Mouse (Mus musculus): ENCODE data around the gene Pltp.
A peak's percentile ranks its signal among the peaks of the same experiment; 100 is the strongest.
"Not testable (repeated sequence)": the region's sequence is repeated elsewhere in the genome, so short reads cannot be mapped to it uniquely, and the experiment has no call there.

Gene Pltp

DNA sequence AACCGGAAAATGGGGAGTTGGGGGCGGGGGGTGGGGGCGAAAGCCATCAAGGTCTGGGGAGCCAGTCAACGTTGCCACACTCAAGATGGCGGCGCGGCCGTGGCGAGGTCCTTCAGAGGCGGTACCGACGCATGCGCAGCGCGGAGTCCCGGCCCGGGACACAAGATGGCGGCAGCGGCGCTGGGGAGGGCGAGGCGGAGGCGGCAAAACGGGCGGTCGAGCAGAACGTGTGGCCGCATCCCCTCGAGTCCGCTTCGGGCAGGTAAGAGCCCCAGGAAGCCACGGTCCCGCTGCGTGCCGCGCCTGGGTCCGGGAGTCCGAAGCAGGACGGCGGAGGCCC lies 21.7 kb upstream of the Pltp start, which contains the start of gene Pcif1:
Gene Pcif1 (plus strand): TSS at position 77 of the 340 bp plus-strand sequence.
- DNase-seq (ENCODE audit: low read depth, low spot score), result peak; percentile 82

DNA sequence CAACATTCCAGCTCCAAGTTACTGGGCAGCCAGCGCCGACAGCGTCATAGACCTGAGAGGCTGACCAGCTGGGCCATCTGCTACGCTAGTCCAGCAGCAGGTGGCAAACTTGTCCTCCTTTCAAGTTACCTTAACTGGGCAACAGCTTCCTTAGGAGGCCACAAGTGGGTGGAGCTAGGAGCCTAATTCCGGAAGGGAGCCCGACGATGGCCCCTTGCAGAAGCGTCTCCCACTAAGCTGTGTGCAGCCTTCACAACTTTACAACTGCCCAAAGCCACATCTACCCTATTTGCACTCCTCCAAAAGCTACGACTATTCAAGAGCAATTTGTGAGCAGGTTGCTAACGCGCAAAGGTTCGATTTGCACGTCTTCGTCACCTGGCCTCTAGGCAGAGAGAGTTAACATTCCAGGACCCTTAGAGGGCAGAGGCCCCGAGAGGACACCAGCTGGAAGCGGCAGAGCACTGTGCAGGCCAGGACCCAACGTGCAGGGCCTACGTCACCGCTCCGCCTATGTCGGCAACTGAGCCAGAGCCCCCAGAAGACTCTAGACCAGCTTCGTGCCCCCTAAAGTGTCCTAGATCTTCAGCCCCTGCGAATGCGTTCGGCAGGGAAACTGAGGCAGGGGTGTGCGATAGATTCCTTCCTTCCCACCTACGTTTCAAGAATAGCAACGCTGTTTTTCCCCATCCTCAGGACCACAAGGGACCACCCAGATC lies 21.2 kb upstream of the Pltp start:
- DNase-seq (ENCODE audit: low read depth, low spot score), result peak; percentile 64

DNA sequence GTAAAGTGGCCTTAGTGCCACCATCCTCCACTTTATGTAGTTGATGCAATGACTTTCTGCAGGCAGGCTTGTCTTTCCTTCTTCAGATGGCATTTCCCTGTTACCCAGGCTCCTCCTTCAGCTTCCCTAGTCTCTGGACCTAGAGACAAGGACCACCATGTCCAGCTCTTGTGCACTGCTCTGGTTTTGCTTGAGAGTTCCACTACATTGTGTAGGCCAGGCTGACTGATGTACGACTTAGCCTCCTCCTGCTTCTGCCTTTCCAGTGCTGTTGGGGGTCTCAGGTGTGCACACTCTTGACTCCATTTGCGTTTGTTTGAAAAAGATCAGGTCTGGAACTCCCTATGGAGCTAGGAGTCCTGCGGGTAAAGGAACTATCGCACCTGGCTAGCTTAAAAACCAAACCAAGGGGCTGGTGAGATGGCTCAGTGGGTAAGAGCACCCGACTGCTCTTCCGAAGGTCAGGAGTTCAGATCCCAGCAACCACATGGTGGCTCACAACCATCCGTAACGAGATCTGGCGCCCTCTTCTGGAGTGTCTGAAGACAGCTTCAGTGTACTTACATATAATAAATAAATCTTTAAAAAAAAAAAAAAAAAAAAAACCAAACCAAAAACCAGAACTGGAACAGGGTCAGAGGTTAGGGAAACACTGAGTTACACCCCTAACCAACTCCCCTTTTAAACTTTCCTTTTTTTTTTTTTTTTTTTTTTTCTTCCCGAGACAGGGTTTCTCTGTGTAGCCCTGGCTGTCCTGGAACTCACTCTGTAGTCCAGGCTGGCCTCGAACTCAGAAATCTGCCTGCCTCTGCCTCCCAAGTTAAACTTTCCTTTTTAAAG lies 20.1 kb upstream of the Pltp start:
- DNase-seq (ENCODE audit: low read depth, low spot score), result not testable (repeated sequence)

DNA sequence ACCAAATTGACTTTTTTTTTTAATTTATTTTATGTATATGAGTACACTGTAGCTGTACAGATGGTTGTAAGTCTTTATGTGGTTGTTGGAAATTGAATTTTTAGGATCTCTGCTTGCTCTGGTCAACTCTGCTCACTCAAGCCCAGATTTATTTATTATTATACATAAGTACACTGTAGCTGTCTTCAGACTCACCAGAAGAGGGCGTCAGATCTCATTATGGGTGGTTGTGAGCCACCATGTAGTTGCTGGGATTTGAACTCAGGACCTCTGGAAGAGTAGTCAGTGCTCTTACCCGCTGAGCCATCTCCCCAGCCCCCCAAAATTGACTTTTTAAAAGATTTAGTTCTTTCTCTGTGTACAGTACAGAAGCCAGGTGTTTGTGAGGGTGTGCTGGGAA lies 18.1 kb upstream of the Pltp start:
- not testable (repeated sequence) for DNase-seq (ENCODE audit: low read depth, low spot score)

DNA sequence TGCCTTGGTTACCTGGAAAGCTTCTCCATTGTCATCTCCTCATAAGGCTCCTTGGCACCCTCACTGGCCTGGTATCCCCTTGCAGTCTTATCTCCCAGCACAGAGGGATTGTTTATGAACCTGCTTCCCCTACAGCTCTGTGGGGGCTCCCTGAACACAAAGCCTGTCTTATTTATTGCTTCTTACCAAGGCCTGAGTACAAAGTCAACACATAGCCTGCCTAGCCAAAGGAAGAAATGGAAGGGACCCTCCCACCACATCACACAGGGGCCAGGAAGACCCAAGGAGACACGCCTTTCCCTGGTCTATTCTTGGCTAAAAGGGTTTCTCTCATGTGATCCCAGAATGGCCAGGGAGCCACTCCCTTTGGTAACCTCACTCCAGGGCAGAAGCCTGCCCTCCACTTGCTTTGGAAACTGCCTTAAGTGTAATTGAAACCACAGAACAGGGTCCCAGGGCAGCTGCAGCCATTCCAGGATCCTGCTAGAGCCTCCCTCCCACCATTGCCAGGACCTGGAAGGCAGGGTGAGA lies 16.8 kb upstream of the Pltp start:
- no peak for DNase-seq (ENCODE audit: low read depth, low spot score)

DNA sequence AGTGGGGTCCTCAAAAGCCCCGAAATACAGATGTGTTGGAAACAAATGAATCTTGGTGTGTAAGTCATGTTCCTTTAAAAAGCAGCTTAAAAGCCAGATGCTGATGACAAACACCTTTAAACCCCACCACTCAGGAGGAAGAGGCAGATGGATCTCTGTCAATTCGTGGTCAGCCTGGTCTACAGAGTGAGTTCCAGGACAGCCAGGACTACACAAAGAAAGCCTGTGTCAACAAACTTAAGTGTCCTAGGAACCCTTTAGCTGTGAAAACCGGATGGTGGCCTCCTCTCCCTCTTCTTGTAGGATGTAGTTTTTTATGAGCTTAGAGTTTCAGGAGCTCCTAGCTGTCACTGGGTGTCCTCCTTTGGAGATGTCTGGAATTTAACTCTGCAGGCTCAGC lies 16.1 kb upstream of the Pltp start:
- DNase-seq (ENCODE audit: low read depth, low spot score), result no peak

DNA sequence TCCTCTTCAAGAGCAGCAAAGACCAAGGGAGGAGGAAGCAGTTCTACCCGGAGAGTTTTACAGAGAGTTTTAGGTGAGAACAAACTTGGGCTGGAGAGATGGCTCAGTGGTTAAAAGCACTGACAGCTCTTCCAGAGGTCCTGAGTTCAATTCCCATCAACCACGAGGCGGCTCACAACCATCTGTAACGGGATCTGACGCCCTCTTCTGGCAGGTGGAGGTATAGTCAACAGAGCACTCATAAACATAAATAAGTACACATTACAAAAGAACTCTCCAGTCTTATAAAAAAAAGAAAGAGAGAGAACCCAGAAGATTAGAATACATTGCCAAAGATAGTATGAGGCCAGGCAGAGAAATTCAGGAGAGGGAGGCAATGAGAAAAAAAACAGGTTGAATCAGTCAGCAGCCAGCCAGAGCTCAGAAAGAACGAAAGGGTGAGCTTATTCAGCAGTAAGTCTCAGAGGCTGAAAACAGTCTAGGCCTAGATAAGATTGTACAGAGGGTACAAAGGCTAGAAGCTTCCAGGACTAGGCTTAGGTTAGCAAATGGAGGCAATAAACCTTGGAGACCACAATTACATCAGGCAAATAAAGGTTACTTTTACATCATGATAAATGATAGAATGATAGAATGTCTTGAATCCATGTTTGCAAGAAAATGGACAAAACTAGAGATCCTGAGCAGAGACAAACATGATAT lies 14.2 kb upstream of the Pltp start:
- DNase-seq (ENCODE audit: low read depth, low spot score), result no peak

DNA sequence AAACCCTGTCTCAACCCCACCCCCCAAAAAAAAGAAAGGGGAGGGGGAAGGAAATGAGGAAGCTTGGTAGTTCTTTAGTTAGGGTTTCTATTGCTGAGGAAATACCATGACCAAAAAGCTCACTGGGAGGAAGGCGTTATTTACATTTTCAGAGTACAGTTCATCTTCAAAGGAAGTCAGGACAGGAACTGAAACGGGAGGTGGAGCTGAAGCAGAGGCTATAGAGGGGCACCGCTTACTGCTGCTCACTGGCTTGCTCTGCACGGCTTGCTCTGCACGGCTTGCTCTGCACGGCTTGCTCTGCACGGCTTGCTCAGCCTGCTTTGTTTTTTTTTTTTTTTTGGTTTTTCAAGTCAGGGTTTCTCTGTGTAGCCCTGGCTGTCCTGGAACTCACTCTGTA lies 11.0 kb upstream of the Pltp start:
- DNase-seq (ENCODE audit: low read depth, low spot score), result no peak

DNA sequence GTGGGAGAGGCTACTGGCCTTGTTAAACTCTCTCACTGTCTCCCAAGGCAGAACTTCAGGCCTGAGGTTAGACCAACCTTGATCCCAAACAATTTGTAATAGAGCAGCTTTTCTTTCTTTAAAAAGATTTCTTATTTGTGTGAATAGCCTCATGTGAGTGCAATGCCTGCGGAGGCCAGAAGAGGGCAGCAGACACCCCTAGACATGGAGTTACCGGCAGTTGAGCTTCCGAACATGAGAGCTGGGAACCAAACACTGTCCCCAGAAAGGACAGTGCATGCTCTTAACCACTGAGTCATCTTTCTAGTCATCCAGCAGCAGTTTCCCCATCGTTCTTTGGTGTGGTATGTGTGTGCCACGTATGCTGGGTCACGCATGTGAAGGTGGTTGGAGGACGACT lies 10.1 kb upstream of the Pltp start:
- no peak for DNase-seq (ENCODE audit: low read depth, low spot score)

DNA sequence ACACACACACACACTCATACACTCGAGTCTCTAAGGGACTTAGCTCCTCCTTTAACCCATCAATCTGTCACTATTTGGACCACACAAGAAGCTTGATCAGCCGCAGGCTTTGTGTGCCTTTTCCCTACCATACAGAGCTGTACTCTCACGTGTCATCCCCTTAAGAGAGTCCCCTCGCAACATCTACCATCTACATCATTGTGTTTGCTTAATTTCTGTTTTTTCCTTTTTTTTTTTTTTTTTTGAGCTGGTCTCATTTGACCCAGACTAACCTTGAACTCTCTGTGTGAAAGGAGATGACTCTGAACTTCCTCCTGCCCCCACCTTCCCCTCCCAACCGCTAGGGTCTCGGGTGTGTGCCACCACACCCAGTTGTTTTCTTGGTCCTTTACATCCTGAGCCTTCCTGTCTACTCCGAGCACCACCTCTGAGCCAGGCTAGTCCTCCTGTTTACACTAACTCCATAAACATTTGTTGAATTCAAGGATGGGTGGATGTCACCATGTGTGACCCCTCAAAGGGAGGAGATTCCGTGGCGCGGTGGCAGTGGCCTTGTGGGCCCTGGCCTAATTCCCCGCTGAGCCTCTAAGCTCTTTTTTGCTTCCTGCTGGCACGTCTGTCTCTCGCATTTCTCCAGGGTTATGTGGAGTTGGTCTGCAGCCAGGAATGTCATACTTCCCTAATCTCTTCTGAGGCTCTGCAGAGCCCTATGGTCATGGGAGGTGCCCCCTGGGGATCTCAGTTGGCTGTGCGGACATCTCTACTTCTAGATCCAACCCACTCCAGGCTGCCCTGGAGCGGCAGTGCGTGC lies 9.4 kb upstream of the Pltp start:
- DNase-seq (ENCODE audit: low read depth, low spot score), result peak; percentile 57

DNA sequence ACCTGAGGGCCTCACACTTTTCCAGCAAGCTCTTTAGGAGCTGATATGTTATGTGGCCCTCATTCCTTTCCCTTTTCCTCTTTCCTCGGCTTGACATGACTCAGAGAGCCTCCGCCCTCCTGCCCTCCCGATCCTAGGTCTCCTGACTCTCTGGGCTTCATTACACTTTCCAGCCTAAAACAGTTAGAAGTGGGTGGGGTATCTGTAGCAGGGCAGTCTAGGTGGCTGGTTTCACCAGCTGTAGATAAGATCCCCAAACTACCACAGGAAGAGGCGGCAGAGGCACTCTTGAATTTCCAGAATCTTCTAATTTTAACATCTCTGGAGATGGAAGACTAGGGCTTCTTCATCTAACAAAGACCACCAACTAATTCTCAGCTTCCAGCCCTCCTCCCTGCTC lies 7.1 kb upstream of the Pltp start:
- DNase-seq (ENCODE audit: low read depth, low spot score), result no peak

DNA sequence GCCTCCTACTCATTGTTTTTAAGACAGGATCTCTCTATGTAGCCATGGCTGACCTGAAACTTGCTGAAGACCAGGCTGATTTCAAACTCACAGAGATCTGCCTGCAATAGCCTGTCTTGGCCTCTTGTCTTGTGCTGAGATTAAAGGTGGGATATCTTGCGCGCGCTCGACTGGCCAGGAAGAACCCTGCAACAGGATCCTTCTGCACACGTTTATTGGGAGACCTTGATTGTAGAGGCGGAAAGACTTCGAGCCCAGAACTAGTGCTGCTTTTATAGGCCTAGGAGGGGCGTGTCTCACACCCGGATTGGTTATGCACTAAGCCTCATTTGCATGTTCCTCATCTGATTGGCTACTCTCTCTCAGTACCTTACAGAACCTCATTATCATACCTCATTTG lies 5.9 kb upstream of the Pltp start:
- not testable (repeated sequence) for DNase-seq (ENCODE audit: low read depth, low spot score)

DNA sequence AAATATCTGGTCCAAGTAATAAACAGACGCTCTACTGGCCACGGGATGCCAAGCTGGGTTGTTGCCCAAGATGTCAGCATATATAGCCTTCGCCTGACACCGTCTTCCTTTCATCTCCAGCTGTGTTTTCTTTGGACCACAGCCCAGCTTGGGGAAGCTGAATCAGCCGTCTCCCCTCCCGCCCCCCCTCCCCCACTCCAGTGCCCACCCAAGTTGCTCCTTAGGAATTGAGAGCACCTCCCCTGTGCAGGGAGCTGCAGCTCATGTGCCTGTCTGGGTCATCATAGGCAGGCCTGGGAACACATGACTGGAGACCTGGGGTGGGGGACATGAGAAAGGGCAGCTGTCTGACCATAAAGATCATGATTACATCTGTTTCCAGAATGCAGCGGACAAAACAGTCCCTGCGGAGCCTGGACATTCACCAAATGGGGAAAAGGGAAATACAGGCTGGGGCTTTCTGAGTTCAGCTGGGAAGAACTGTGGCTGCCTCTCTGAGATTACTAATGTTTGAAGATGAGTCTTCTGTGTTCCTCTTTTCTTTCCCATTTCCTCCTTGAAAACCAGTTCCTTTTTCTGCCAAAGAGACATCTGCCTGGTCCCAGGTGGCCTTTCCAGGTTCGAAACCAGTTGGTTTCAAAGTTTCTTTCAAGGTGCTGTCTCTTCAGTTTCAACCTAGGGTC lies 4.8 kb upstream of the Pltp start:
- no peak for DNase-seq (ENCODE audit: low read depth, low spot score)

DNA sequence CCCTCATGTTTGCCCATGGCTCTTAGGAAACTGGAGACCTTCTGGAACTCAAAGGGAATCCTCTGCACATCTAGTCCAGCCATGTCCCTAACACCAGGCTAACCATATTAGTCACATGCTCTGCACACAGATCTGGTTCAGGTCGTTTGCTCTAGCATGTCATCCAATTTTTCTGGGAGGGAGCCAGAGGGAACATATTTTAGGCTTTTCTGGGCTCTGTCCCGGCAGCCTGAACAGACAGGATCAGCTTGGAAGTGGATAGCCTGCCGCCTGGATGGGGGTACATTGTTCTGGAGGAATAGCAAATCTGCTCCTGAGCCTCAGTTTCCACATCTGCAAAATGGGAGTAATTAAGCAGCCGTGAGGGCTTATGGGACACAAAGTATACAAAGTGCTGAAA lies 3.6 kb upstream of the Pltp start:
- DNase-seq (ENCODE audit: low read depth, low spot score), result no peak

DNA sequence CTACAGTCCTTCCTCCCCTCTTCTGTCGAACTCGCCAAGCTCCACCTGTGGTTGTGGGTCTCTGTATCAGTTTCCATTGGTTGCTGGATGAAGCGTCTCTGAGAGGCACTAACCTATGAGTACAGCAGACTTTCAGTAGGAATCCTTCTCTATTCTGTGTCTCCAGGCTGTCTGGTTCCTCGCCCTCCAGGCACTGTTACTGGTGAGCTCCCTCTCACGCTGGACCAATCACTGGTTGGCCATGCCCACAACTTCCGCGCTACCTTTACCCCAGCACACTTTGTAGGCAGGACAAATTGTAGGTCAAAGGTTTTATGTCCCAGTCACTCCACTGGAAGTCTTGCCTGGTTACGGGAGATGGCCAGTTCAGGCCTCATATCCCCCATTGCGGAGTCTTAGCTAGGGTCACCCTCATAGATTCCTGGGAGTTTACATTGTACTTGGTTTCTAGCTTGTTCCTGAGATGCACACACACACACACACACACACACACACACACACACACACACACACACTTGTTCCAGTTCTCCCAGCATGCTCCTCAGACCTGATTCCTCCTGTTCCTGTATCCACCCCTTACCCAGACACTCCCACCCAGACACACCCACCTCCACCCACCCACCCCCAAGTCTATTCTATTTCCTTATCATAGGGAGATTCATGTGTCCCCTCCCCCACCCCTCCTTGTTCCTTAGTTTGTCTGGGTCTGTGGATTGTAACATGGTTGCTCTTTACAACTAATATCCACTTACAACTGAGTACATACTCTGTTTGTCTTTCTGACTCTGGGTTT lies 2.3 kb upstream of the Pltp start:
- no peak for DNase-seq (ENCODE audit: low read depth, low spot score)

DNA sequence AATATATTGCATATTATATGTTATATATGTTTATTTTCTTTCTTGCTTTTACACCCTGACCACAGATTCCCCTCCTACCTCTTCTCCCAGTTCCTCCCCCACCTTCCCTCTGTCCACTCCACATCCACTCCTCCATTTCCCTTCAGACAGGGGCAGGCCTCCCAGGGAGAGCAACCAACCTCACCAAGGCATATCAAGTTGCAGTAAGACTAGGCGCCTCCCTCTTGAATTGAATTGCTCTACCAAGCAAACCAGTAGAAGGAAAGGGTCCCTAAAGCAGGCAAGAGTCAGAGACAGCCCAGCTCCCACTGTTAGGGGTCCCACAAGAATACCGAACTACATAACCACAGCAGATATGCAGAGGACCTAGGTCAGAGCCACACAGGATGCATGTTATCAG lies 1.6 kb upstream of the Pltp start:
- no peak for DNase-seq (ENCODE audit: low read depth, low spot score)

DNA sequence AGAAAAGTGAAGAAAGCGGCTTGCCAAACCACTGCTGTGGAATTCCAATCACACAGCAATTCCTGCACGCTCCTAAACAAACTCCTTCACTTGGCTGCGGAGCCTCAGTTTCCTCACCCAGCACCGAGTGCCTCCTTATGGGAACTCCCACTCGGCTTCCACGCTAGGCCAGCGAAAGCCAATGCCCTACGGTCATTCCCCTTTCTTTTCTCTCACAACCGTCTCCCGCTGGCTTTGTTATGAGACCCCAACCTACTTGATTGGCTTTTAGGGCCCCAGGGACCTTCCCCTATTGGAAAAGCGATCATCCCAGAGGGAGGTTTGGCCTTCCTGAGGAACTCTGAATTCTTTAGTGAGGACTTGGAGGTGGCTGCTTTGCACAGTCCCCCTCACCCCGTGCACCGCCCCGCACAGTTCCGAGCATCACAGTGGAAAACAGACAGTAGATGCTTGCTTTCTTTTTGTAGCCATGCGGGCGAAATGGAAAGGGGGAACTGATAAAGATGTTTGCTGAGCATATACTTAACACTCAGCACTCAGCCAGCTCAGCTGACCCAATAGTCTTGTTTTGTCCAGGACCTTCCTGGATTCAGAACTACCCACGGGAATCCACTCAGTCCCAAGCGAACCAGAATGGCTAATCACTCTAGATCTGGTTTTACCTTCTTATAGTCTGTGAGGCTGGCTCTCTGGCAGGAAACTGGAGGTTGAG lies 487 bp upstream of the Pltp start:
- DNase-seq (ENCODE audit: low read depth, low spot score), result no peak

DNA sequence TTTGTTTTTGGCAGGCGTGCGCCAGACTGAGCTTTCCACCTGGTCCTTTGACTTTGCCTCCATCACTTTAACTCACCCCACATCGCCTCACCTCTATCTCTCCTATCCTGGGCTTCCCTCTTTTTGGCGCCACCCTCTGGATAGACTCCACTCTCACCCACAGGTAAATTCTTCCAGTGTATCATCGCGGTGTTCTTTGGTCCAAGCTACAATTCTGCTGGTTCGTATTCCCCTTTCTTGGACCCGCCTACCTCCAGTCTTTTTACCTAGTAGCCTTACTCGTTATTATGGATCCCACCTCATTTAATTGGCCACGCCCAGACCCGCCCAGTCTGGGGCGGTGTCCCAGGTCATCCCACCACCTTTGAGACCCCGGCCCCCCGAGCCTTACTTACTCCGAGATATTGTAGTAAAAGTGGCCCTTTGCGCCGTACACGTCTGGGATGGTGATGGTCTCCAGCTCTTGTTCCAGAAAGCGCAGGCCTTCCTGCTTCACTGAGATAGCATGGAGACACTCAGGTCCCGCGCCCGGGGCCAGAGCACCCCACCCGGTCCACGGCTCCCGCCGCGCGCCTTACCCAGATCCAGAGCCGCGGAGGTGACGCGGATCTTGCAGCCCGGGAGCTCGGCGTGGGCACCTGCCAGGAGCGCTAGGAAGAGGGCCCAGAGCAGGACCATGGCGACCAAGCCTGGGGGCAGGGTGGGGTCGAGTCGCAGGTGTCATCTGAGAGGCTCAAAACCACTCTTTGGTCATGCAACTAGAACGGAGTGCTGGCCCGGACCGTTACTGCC lies 1.0 kb downstream of the Pltp start:
- DNase-seq (ENCODE audit: low read depth, low spot score), result no peak

DNA sequence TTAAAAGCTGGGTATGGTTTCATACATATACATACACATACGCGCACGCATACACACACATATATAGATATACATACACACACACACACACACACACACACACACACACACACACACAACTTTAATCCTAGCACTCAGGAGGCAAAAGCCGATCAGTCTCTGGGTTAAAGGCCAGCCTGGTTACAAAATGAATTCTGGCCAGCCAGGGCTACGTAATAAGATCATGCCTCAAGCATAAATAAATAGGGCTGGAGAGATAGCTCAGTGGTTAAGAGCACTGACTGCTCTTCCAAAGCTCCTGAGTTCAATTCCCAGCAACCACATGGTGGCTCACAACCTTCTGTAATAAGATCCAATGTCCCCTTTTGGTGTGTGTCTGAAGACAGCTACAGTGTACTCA lies 1.9 kb downstream of the Pltp start:
- not testable (repeated sequence) for DNase-seq (ENCODE audit: low read depth, low spot score)

Measured in retina, adult 2 months (tissue).